Mouse (Mus musculus): ENCODE measurements around the gene Gm20817.
"Not testable (repeated sequence)": the region's sequence is repeated elsewhere in the genome, so short reads cannot be mapped to it uniquely, and the experiment has no call there.

Gm20817 gene

DNA sequence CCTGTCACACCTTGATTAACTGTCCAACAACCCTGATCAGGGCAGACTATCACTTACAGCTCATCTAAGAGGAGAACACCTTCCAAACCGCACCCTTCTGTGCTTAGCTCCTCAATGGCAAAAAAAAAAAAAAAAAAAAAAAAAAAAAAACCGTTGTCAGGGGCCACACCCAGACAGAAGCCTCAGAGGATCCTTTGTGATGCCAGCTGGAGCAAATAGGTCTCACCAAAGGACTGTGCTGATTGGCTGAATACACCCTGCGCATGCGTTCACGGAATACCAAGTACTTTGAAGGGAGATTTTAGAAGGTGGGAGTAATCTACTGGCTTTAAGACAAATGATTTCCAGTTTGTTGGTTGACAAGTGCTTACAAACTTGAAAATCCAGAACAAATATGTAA is at the start of gene Gm20817:
Gm20817 (minus strand) TSS at position 101 of the 400 bp plus-strand sequence.
- DNase-seq (ENCODE audit: low spot score in 2 of 2) = not testable (repeated sequence)
